Mouse (Mus musculus) spleen, postnatal 10 days (tissue): ENCODE measurements at regions not wholly inside any gene's neighbourhood (a gene's known extent, or its start where the extent isn't known, plus 50 kb on each side); places are given as distances from the start of the nearest gene placed in this dataset.

Experiments
- DNase-seq, 2 experiments: peaks; one replicate each; pipeline ENCODE4 v3.0.0; 2021 to 2022; ENCODE audit warnings: low spot score in 2 of 2

GRCm38 (mm10) chr7:83161226-83161625 is 294.1 kb downstream of the Mex3b start:
- no peak for DNase-seq

GRCm38 (mm10) chr7:83162868-83163267 is 295.7 kb downstream of the Mex3b start:
- no peak for DNase-seq

- DNase-seq = no peak
These were observed 312.3 kb downstream of the Mex3b start for GRCm38 (mm10) chr7:83179403-83179802.

- no peak for DNase-seq
These were observed 319.2 kb downstream of the Mex3b start for GRCm38 (mm10) chr7:83186341-83186740.

GRCm38 (mm10) chr7:83195896-83196537 is 328.9 kb downstream of the Mex3b start:
- no peak for DNase-seq

GRCm38 (mm10) chr7:83197490-83197889 is 330.4 kb downstream of the Mex3b start:
- no peak for DNase-seq

- DNase-seq = no peak
These were observed 334.1 kb downstream of the Mex3b start for GRCm38 (mm10) chr7:83201126-83201686.

GRCm38 (mm10) chr7:83201768-83202493 is 334.8 kb downstream of the Mex3b start:
- no peak for DNase-seq

GRCm38 (mm10) chr7:83203311-83204012 is 336.3 kb downstream of the Mex3b start:
- no peak for DNase-seq

GRCm38 (mm10) chr7:83204013-83204365 is 336.9 kb downstream of the Mex3b start:
- no peak for DNase-seq

GRCm38 (mm10) chr7:83204701-83205100 is 337.6 kb downstream of the Mex3b start:
- no peak for DNase-seq

GRCm38 (mm10) chr7:83206999-83207398 is 339.9 kb downstream of the Mex3b start:
- no peak for DNase-seq

GRCm38 (mm10) chr7:83211611-83212010 is 344.5 kb downstream of the Mex3b start:
- no peak for DNase-seq

GRCm38 (mm10) chr7:83222029-83222722 is 355.0 kb downstream of the Mex3b start:
- DNase-seq = no peak

GRCm38 (mm10) chr7:83227262-83228108 is 357.2 kb upstream of the Tmc3 start:
- no peak for DNase-seq

- DNase-seq = no peak
These were observed 354.0 kb upstream of the Tmc3 start for GRCm38 (mm10) chr7:83230496-83231325.

- DNase-seq = no peak
These were observed 349.1 kb upstream of the Tmc3 start for GRCm38 (mm10) chr7:83235659-83236058.

GRCm38 (mm10) chr7:83237336-83237735 is 347.4 kb upstream of the Tmc3 start:
- DNase-seq = no peak

GRCm38 (mm10) chr7:83238091-83238490 is 346.6 kb upstream of the Tmc3 start:
- no peak for DNase-seq

GRCm38 (mm10) chr7:83242233-83242632 is 342.5 kb upstream of the Tmc3 start:
- no peak for DNase-seq
